Mouse (Mus musculus) embryonic stem cell, embryonic (primary cell): ENCODE measurements around the gene Phgdh.

Experiments used
- CTCF ChIA-PET, 4 experiments: fragments of 300-600 bp in 2 of 4; fragments of 350-600 bp in 2 of 4; sonication (Branson Sonifier 250); formaldehyde crosslinking; loops; one replicate each; lab custom pipeline; 2022; ENCODE audit warnings: inconsistent platforms in 2 of 4; lab: Charles Lee
- POLR2A ChIA-PET, 4 experiments: fragments of 300-600 bp in 2 of 4; fragments of 350-600 bp in 2 of 4; sonication (Branson Sonifier 250); formaldehyde crosslinking; loops; one replicate each; lab custom pipeline; 2022; ENCODE audit warnings: antibody characterized with exemption in 4 of 4, inconsistent platforms in 1 of 4; lab: Charles Lee

The Phgdh gene

DNA sequence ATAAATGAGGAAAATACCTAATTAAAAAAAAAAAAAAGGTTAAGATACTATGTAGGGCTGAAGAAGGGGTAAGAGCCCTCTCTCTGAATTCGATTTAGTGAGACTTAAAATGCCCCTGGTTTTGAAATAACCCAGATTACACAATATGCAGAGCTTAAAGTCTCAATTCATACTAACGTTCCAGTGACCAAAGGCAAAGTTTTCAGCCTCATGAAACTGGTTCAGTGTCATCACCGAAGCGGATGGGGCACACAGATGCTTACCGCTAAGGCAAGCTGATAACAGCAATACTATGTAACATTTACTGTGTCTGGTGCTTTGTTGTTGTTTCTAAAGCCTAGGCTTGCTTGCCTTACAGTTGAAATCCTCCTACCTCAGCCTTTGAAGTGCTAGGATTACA is 17.6 kb downstream of the Phgdh start:
- ChIA-PET POLR2A (interaction anchor here in 1 of 4 experiments (0.6 kb wide), 1 partner anchor 158 kb away, joined by 5 read pairs; no protein-coding TSS in a partner anchor), CTCF (interaction anchor here in 1 of 4 experiments (0.7 kb wide), 1 partner anchor 394 kb away, joined by 4 read pairs; no protein-coding TSS in a partner anchor)

DNA sequence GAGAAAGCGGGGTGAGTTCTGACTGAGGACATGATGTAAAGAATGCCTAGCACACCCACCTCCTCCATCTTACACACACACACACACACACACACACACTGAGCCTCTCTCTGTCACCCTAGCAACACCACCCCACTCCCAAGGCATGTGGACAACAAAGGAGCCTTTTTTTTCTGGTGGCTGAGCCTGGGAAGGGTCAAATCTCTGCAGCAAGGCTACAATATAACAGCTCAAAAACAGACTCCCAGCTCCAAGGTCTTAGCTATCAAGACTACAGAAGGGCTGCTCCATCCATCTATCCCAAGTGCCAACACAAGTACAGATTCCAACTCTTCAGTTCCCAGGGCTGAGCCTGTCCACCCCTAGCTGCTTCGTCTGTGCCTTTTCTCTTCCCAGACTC is 20.6 kb downstream of the Phgdh start:
- ChIA-PET POLR2A (interaction anchor here in 1 of 4 experiments (0.5 to 1.6 kb wide), 2 partner anchors 13 to 19 kb away, joined by 3 read pairs; no protein-coding TSS in a partner anchor), CTCF (interaction anchor here in 2 of 4 experiments (0.5 to 0.7 kb wide), 2 partner anchors 55 to 60 kb away, joined by 3 read pairs; no protein-coding TSS in a partner anchor)

GRCm38 (mm10) chr3:98317143-98317542 is 22.6 kb downstream of the Phgdh start:
- POLR2A ChIA-PET, result interaction anchor here in 1 of 4 experiments (0.7 to 1.0 kb wide), 3 partner anchors 21 to 866 kb away, joined by 3 read pairs; no protein-coding TSS in a partner anchor
- CTCF ChIA-PET, result interaction anchor here in 1 of 4 experiments (0.6 kb wide), 1 partner anchor 142 kb away, joined by 6 read pairs; no protein-coding TSS in a partner anchor

DNA sequence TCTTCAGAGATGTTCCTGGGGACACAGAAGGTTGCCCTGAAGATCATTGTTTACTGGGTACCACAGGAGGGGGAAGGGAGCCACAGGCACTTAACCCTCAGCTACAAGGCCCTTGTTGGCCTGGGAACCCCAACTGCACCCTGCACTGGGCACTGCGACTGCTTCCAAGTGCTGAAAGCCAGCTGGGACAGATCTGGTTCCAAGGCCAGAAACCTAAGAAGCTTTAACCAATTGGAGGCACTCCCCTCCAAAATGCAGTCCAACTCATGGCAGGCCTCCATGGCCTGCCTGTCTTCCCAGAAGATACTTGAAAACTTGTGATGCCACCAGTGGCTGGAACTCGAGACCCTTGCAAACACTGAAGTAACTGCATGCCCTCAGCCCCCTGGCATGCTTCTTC is 24.6 kb downstream of the Phgdh start:
- POLR2A ChIA-PET, result interaction anchor here in 2 of 4 experiments (0.6 to 1.6 kb wide), 3 partner anchors 10 to 23 kb away, joined by 3 to 4 read pairs (median 4); no protein-coding TSS in a partner anchor
- CTCF ChIA-PET, result interaction anchor here in 1 of 4 experiments (0.7 kb wide), 2 partner anchors 16 to 38 kb away, joined by 3 to 4 read pairs; no protein-coding TSS in a partner anchor

DNA sequence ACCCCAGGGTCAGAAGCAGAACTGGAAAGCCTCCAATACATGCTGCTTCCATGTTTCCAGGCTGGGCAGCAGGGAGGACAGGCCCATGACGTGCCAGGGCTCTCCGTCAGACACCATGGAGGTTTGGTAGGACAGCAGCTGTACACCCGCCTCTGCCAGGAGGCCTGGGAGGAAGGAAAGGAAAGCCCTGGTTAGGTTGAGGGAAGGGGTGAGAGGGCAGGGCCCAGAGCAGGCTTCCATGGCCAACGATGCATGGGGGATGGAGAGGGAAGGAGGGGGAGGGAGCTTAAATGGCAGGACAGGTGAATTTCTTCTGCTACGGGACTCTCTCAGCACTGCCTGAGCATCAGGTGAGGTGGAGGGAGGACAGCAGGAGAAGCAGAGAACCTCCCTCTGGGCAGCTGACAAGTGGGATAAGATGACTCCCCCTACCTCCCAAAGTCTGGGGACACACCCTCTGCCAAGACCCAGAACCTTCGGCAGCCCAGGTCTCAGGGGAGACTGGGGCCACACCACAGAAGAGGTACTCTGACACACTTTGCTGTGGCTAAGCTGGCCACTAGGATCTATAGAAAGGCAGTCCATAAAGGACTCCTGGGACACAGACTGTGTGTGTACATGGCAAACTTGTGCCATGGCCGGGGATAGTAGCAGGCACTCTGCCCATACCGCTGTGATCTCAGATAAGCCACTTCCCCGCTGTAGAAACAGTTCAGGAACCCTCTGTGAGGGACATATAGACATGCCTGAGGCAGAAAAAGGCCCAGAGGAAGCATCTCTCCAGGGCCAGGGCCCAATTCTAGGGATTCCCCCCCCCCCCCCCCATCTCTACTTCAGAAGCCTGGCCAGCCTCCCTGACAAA is 26.3 kb downstream of the Phgdh start:
- CTCF ChIA-PET, result interaction anchor here (0.6 to 2.6 kb wide), 7 partner anchors 22 to 632 kb away, joined by 3 to 17 read pairs (median 9); no protein-coding TSS in a partner anchor
- POLR2A ChIA-PET, result interaction anchor here in 2 of 4 experiments (0.8 to 1.0 kb wide), 3 partner anchors 12 to 25 kb away, joined by 3 to 4 read pairs (median 3); no protein-coding TSS in a partner anchor

GRCm38 (mm10) chr3:98312867-98313266 is 26.9 kb downstream of the Phgdh start:
- ChIA-PET POLR2A (interaction anchor here in 2 of 4 experiments (0.8 to 1.0 kb wide), 2 partner anchors 13 to 21 kb away, joined by 3 read pairs; no protein-coding TSS in a partner anchor), CTCF (interaction anchor here (0.5 to 2.6 kb wide), 11 partner anchors 23 to 1561 kb away, joined by 3 to 17 read pairs (median 3); no protein-coding TSS in a partner anchor)

DNA sequence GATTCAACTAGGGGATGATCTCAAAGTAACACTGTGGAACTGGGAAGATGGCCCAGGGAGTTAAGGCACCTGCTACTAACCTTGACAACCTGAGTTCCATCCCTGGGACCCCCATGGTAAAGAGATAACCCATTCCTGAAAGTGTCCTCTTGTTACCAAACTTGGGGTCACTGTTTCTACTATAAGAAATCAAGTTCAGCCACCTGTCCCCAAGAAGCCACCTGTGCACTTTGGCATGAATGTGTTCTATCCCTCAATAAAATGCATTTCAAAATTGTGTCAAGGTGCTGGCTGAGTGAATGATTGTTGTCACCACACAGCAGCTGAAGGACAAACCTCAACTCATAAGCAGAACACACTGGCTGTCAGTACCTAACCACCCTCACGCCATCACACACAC is 29.3 kb downstream of the Phgdh start:
- CTCF ChIA-PET, result interaction anchor here in 1 of 4 experiments (0.7 kb wide), 1 partner anchor 89 kb away, joined by 3 read pairs; no protein-coding TSS in a partner anchor

DNA sequence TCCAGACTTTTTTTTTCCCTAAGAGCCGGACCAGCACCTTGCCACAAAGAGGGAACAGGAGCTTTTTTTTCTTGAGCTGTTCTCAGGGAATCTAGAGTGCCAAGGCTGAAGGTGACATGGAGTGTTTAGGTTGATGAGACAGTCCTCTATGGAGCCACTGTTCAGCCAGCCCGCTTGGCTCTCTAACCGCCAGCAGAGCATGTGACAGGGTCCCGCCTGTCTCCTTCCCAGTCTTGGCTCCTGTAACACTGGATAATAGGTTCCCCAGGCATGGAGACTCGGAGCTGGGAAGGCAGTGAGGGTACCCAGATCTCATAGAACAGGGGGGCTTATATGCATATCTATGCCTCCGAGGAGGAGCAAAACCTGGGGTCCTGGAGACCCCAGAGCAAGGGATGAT is 31.2 kb downstream of the Phgdh start:
- CTCF ChIA-PET, result interaction anchor here in 2 of 4 experiments (1.0 to 1.1 kb wide), 2 partner anchors 13 to 82 kb away, joined by 3 read pairs; no protein-coding TSS in a partner anchor
- POLR2A ChIA-PET, result interaction anchor here in 1 of 4 experiments (0.7 kb wide), 1 partner anchor 12 kb away, joined by 3 read pairs; no protein-coding TSS in a partner anchor

More for the DNA sequence above, 29.3 kb downstream of the Phgdh start:
- POLR2A ChIA-PET, result no interaction called here

DNA sequence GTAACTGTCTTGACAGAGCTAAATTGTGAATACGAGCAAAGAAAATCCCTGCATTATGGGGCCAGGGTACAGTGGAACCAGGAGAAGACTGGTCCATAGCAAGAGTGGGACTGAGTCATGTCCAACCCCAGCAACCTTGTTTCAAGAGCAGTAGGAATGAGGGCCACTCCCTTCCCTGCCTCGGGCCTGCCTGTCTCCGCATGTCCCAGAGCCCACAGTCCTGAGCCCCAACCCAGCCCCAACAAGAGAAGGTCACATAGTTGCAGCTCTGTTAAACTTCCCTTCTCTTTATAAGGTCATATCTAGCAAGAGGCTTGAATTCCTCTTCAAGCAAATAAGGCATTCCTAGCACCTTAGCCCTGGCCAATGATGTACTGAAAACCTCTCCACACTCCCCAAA is 38.0 kb downstream of the Phgdh start:
- ChIA-PET CTCF (interaction anchor here in 1 of 4 experiments (1.3 kb wide), 1 partner anchor 75 kb away, joined by 3 read pairs; no protein-coding TSS in a partner anchor), POLR2A (no interaction called here)

GRCm38 (mm10) chr3:98300266-98300665 is 39.5 kb downstream of the Phgdh start:
- ChIA-PET CTCF (no interaction called here), POLR2A (no interaction called here)

- ChIA-PET CTCF (interaction anchor here in 1 of 4 experiments (0.6 kb wide), 1 partner anchor 154 kb away, joined by 3 read pairs; no protein-coding TSS in a partner anchor), POLR2A (no interaction called here)
Observed at GRCm38 (mm10) chr3:98299391-98300100, 40.2 kb downstream of the Phgdh start.

GRCm38 (mm10) chr3:98295965-98296364 is 43.8 kb downstream of the Phgdh start:
- ChIA-PET POLR2A (interaction anchor here in 1 of 4 experiments (0.6 kb wide), 1 partner anchor 37 kb away, joined by 6 read pairs; no protein-coding TSS in a partner anchor), CTCF (interaction anchor here (0.6 to 1.4 kb wide), 7 partner anchors 12 to 208 kb away, joined by 3 to 4 read pairs (median 3); no protein-coding TSS in a partner anchor)

GRCm38 (mm10) chr3:98291044-98291443 is 48.7 kb downstream of the Phgdh start:
- POLR2A ChIA-PET, result interaction anchor here in 2 of 4 experiments (0.6 to 1.1 kb wide), 3 partner anchors 10 to 1873 kb away, joined by 3 to 6 read pairs (median 3); no protein-coding TSS in a partner anchor
- CTCF ChIA-PET, result interaction anchor here in 1 of 4 experiments (0.5 kb wide), 2 partner anchors 67 to 330 kb away, joined by 3 read pairs; no protein-coding TSS in a partner anchor

DNA sequence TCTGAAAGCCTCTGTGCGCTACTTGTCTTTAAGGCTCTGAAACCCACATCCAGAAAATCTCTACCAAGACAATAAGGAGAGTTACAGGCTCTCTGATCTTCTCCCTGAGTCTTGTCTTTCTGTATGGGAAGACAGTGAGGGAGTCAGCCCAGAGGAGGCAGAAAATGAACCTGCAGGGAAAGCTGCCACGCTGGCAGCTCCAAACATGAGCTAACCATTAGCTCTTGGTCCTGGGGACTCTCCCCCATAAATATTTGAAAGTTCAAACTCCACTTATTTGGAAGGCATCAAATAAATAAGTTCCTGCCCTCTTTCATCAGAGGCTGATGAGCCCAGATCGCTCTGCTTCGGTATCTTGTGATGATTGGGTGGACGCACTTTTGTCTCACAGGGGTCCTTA is 56.6 kb downstream of the Phgdh start:
- POLR2A ChIA-PET, result no interaction called here
- CTCF ChIA-PET, result interaction anchor here in 1 of 4 experiments (0.7 kb wide), 1 partner anchor 62 kb away, joined by 3 read pairs; no protein-coding TSS in a partner anchor

- CTCF ChIA-PET, result no interaction called here
- POLR2A ChIA-PET, result no interaction called here
Observed at GRCm38 (mm10) chr3:98282422-98282821, 57.4 kb downstream of the Phgdh start.

DNA sequence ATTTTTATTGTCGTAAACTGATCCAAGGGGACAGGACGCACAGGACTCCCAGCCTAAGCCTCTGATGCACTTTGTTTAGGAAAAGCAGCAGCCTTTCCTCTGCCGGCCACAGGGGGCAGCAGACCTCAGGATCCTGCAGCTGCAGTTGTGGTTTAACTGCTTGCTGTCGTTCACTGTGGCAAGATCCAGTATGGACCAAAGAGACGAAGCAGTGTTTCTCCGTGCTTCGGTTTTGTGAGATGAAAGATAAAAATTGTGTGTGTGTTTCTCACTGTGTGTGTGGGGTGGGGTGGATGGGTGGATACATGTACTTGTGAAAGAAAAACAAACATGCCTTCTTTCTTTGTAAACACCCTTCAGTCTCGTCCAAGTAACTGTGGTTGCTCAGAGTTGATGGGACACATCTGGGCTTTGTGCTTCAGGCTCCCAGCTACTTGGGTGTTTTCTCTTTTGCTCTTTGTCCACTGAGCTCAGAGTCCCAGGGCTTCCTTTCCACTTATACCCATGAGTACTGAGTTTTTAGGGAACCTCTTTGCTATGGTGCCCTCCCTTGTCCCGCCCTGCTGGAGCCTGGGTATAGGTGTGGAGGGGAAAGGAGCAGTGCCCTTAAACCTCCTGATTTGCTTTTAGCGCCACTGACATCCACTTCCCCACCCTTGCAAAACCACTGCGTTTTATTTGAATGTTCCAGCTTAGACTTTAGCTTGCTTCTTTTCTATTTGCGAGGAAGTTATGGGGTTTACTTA is 58.7 kb downstream of the Phgdh start:
- CTCF ChIA-PET, result interaction anchor here in 3 of 4 experiments (0.7 to 1.6 kb wide), 12 partner anchors 8 to 350 kb away, joined by 3 to 9 read pairs (median 3); partner anchors contain the start of gene Zfp697 (in 1 of the 3)
- POLR2A ChIA-PET, result interaction anchor here in 3 of 4 experiments (0.6 to 1.4 kb wide), 3 partner anchors 10 to 481 kb away, joined by 3 to 8 read pairs (median 4); no protein-coding TSS in a partner anchor
